Comparison of ENCODE assay signal across 9 mouse cellular contexts in the genomic region with DNA sequence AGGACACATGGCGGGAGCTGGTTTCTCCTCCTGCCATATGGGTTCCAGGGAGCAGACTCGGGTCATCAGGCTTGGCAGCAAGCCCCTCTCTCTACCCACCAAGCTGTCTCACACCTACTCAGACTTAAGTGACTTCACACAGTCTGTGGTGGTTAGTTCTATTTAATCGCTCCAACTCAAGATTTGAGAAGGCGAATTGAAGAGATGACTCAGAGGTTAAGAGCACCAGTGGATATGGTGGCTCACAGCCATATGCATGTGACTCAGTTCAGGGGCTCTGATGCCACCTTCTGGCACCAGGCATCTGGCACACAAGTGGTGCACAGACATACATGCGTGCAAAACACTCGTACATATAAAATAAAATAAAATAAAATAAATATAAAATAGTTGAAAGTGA. TPM values are rescaled to one million over a fixed set of nuclear protein-coding genes. Genes with fewer than 3 reads are reported as not detected.
DNase-seq lines count a peak whose midpoint lies in the region; ATAC-seq and TF ChIP-seq lines count a peak whose summit lies in the region.
"Had no signal": no experiment of that assay in that cellular context is flagged by ENCODE, and none has a peak within 500 bp of the region (broad histone marks: within the 10 kb centered on the region; RNA-seq: fewer than 3 reads in every experiment).

No protein-coding gene starts in this region.

- H3K9me3 ChIP-seq in hindbrain, postnatal 0 days (ENCODE audit: low read length): no peaks in the 10 kb centered on the region
- no peaks in the 10 kb centered on the region for H3K9me3 ChIP-seq in hindbrain, embryonic 11.5 days (ENCODE audit: control insufficient read depth, low read length)
- no peaks in the 10 kb centered on the region for H3K9me3 ChIP-seq in MEL (replicated peaks; ENCODE audit: insufficient read depth, low read length)
- H3K9me3 ChIP-seq: limb, embryonic 10.5 days had no signal

- H3K4me1 ChIP-seq in hindbrain, postnatal 0 days (ENCODE audit: insufficient read depth, low read length): peaks cover 3% of the 10 kb centered on the region; the same call in 1 of the 2 replicates
- H3K4me1 ChIP-seq in hindbrain, embryonic 11.5 days (replicated peaks; ENCODE audit: control insufficient read depth, insufficient read depth, low read length): no peaks in the 10 kb centered on the region
- peaks cover 0 to 3% of the 10 kb centered on the region in 2 experiments; a peak in 2 of 4 replicates for H3K4me1 ChIP-seq in MEL (ENCODE audit: control insufficient read depth in 1 of 2, insufficient read depth in 2 of 2, low read length in 2 of 2)
- H3K4me1 ChIP-seq: limb, embryonic 10.5 days had no signal

- no peak overlapping the region for H3K9ac ChIP-seq in hindbrain, postnatal 0 days (replicated peaks; ENCODE audit: low read length)
- no peak overlapping the region for H3K9ac ChIP-seq in hindbrain, embryonic 11.5 days (ENCODE audit: low read depth, low read length)
- no peak overlapping the region for H3K9ac ChIP-seq in MEL (ENCODE audit: control insufficient read depth, low read depth, low read length, poor library complexity, severe bottlenecking)

- peak; percentile 18 for TF ChIP-seq RAD21 in MEL (IDR thresholded peaks at IDR 0.05; ENCODE audit: low read depth, low read length)

- H3K4me3 ChIP-seq in hindbrain, postnatal 0 days (ENCODE audit: low read length): no peak overlapping the region
- H3K4me3 ChIP-seq in hindbrain, embryonic 11.5 days (ENCODE audit: low read depth, low read length): no peak overlapping the region
- no peak overlapping the region for H3K4me3 ChIP-seq in MEL (ENCODE audit: control insufficient read depth in 1 of 2, insufficient read depth in 1 of 2, low read depth in 2 of 2, low read length in 2 of 2)
- H3K4me3 ChIP-seq: limb, embryonic 10.5 days had no signal

- TF ChIP-seq CTCF in hindbrain, postnatal 0 days (IDR thresholded peaks at IDR 0.05; ENCODE audit: low read depth): peak; percentile 18; the same call in 1 of the 2 replicates
- peak in 2 of 3 experiments; percentile 24 to 27; a peak in 1 of 6 replicates for TF ChIP-seq CTCF in MEL (IDR thresholded peaks at IDR 0.05 in 2 of 3, conservative IDR thresholded peaks at IDR 0.05 in 1 of 3; ENCODE audit: control insufficient read depth in 1 of 3, insufficient read depth in 1 of 3, low read depth in 2 of 3, low read length in 3 of 3, poor library complexity in 1 of 3, severe bottlenecking in 1 of 3)

- WGBS in hindbrain, postnatal 0 days: 77% methylated on average over 6 of the region's 6 CpGs
- WGBS in hindbrain, embryonic 11.5 days: 95% methylated on average over 6 of the region's 6 CpGs

- no peak for ATAC-seq in hindbrain, postnatal 0 days
- ATAC-seq in hindbrain, embryonic 11.5 days (ENCODE audit: low FRiP score): no peak

- TF ChIP-seq EP300 in MEL (IDR thresholded peaks at IDR 0.05; ENCODE audit: low read depth in 1 of 2, low read length in 2 of 2): no peak

- H3K36me3 ChIP-seq in hindbrain, postnatal 0 days (ENCODE audit: insufficient read depth, low read length): no peaks in the 10 kb centered on the region
- H3K36me3 ChIP-seq in hindbrain, embryonic 11.5 days (ENCODE audit: control insufficient read depth, insufficient read depth, low read length): no peaks in the 10 kb centered on the region
- H3K36me3 ChIP-seq in MEL (ENCODE audit: control insufficient read depth in 1 of 2, insufficient read depth in 2 of 2, low read length in 2 of 2): no peaks in the 10 kb centered on the region
- H3K36me3 ChIP-seq: limb, embryonic 10.5 days had no signal

- H3K27me3 ChIP-seq in hindbrain, postnatal 0 days (ENCODE audit: insufficient read depth, low read length): no peaks in the 10 kb centered on the region
- no peaks in the 10 kb centered on the region for H3K27me3 ChIP-seq in hindbrain, embryonic 11.5 days (ENCODE audit: control insufficient read depth, insufficient read depth, low read length)
- no peaks in the 10 kb centered on the region for H3K27me3 ChIP-seq in MEL (ENCODE audit: control insufficient read depth in 1 of 2, insufficient read depth in 2 of 2, low read length in 2 of 2)

- intact Hi-C loops in gastrocnemius, postnatal 36 days (cut with DNase I): no loop called here

- H3K4me2 ChIP-seq in hindbrain, postnatal 0 days (ENCODE audit: low read depth, low read length): no peak overlapping the region
- H3K4me2 ChIP-seq in hindbrain, embryonic 11.5 days (replicated peaks; ENCODE audit: low read depth, low read length): no peak overlapping the region

- H3K79me2 ChIP-seq in MEL (ENCODE audit: control insufficient read depth, insufficient read depth, low read length, poor library complexity): no peaks in the 10 kb centered on the region

- no peak for TF ChIP-seq POLR2A in MEL (IDR thresholded peaks at IDR 0.05; ENCODE audit: control insufficient read depth in 1 of 2, insufficient read depth in 1 of 2, low read depth in 1 of 2, low read length in 2 of 2, poor library complexity in 1 of 2)

- peak; percentile 45 for DNase-seq in hindbrain, postnatal 0 days (ENCODE audit: low spot score)
- no peak for DNase-seq in hindbrain, embryonic 11.5 days (ENCODE audit: low spot score)
- peak; percentile 35 for DNase-seq in MEL (ENCODE audit: low read depth, low spot score)
- DNase-seq in cerebellum, adult 11-12 months: peak; percentile 58
- DNase-seq in lung, postnatal 10 days: peak; percentile 39
- no peak for DNase-seq in yolk sac, embryonic 10.5 days (ENCODE audit: low spot score)
- DNase-seq in retina, postnatal 1 day: no peak
- DNase-seq in gastrocnemius, postnatal 36 days: no peak

- no peak overlapping the region for H3K27ac ChIP-seq in hindbrain, postnatal 0 days
- H3K27ac ChIP-seq in hindbrain, embryonic 11.5 days (ENCODE audit: low read depth, low read length): no peak overlapping the region
- H3K27ac ChIP-seq in MEL (ENCODE audit: control insufficient read depth, low read depth, low read length): no peak overlapping the region
- H3K27ac ChIP-seq: limb, embryonic 10.5 days had no signal

TF ChIP-seq in MEL, 35 proteins besides CTCF, POLR2A, EP300 and RAD21:
- TF ChIP-seq NRF1 (IDR thresholded peaks at IDR 0.05; ENCODE audit: insufficient read depth, low read depth, low read length, poor library complexity, severe bottlenecking): no peak
- no peak for TF ChIP-seq MXI1 (IDR thresholded peaks at IDR 0.05; ENCODE audit: low read depth, low read length)
- peak; percentile 35 for TF ChIP-seq SMC3 (IDR thresholded peaks at IDR 0.05; ENCODE audit: low read depth, low read length)
- TF ChIP-seq MAX (IDR thresholded peaks at IDR 0.05; ENCODE audit: low read length): no peak
- no peak for TF ChIP-seq UBTF (IDR thresholded peaks at IDR 0.05; ENCODE audit: borderline replicate concordance, insufficient read depth, low read depth, low read length)
- TF ChIP-seq ZNF384 (IDR thresholded peaks at IDR 0.05; ENCODE audit: low read depth, low read length): no peak
- TF ChIP-seq HCFC1 (IDR thresholded peaks at IDR 0.05; ENCODE audit: low read depth, low read length): no peak
- no peak for TF ChIP-seq ZMIZ1 (IDR thresholded peaks at IDR 0.05; ENCODE audit: low read depth, low read length)
- no peak for TF ChIP-seq TAL1 (IDR thresholded peaks at IDR 0.05; ENCODE audit: low read length)

RNA-seq across cellular contexts. Expression of a gene that starts 43.4 kb away (rescaled TPM):
- 45.7 and 47.2 TPM in 2 replicates for total RNA-seq in hindbrain, postnatal 0 days (2014; rRNA removed)
- polyA plus RNA-seq in hindbrain, postnatal 0 days (2015; fragmentation: Nextera tagmentation; extraction: Ambion mirVana): 9.5 and 9.6 TPM in 2 replicates
- polyA plus RNA-seq in hindbrain, embryonic 11.5 days (2014; fragmentation: Nextera tagmentation; extraction: Ambion mirVana): 3.7 and 4.6 TPM in 2 replicates
- total RNA-seq in MEL (2012; rRNA removed): 4.0 and 5.7 TPM in 2 replicates
- polyA plus RNA-seq in MEL (2012; ENCODE audit: insufficient read depth in 1 of 2, insufficient read length in 2 of 2, low read depth in 1 of 2, low replicate concordance in 2 of 2, missing spikeins in 1 of 2): 10 to 100 TPM in 1 of 2 experiments, not detected in 1; 10.7 TPM
- total RNA-seq in gastrocnemius, postnatal 36 days (2021): 1 to 10 TPM; 2.4 to 3.3 TPM

Comparison
In these comparisons a context has a peak if more than half of its experiments do, and no peak if none do; other contexts are left out.
1. DNase-seq: peak in hindbrain, postnatal 0 days (single experiment), MEL (single experiment), cerebellum, adult 11-12 months (single experiment) and lung, postnatal 10 days (single experiment); none in hindbrain, embryonic 11.5 days (single experiment), yolk sac, embryonic 10.5 days (single experiment), retina, postnatal 1 day (single experiment) and gastrocnemius, postnatal 36 days (0 of 2).